Mouse (Mus musculus): ENCODE results near the gene Tmem259.
A peak's percentile ranks its signal among the peaks of the same experiment; 100 is the strongest.

Tmem259 gene

DNA sequence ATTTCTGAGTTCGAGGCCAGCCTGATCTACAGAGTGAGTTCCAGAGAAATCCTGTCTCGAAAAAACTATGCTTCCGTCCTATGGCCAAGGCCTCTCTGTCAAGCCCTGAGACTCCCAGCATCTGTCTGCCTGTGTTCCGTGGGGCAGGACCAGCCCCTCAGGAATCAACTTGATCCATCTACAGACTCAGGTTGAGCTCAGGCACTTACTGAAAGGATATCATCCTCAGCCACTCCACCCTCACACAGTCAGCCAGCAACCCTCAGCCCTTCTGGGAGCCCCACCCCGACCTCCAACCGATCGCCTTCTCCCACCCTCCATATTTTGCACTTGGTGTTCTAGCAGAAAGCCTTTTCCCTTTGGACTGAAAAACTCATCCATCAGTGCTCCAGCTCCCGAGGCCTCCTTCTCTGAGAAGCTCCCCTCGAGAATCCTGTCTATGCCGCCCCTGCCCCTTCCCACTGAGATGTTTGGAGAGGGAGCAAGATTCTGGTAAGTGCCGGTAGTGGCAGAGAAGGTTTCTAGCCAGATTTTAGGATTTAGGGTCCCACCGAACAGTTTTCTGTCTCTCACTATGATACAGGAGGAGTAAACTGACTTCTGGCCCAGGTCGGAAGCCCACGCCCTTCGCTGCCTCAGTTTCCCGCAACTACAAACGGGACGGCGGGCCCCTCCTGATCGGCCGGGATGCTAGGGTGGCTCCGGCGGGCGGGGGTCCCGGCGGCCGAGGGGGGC, 3.8 kb upstream of the Tmem259 start:
- DNase-seq (ENCODE audit: extremely low spot score, low spot score) = peak; percentile 44

- DNase-seq (ENCODE audit: extremely low spot score, low spot score) = peak; percentile 89
Measured at GRCm38 (mm10) chr10:79986963-79987362, 2.8 kb upstream of the Tmem259 start.

- DNase-seq (ENCODE audit: extremely low spot score, low spot score) = no peak
Measured at GRCm38 (mm10) chr10:79986232-79986878, 2.2 kb upstream of the Tmem259 start.

- DNase-seq (ENCODE audit: extremely low spot score, low spot score) = peak; percentile 65
Measured at GRCm38 (mm10) chr10:79985334-79986231, 1.5 kb upstream of the Tmem259 start.

- peak; percentile 92 for DNase-seq (ENCODE audit: extremely low spot score, low spot score)
Measured at GRCm38 (mm10) chr10:79984871-79985270, 741 bp upstream of the Tmem259 start.

DNA sequence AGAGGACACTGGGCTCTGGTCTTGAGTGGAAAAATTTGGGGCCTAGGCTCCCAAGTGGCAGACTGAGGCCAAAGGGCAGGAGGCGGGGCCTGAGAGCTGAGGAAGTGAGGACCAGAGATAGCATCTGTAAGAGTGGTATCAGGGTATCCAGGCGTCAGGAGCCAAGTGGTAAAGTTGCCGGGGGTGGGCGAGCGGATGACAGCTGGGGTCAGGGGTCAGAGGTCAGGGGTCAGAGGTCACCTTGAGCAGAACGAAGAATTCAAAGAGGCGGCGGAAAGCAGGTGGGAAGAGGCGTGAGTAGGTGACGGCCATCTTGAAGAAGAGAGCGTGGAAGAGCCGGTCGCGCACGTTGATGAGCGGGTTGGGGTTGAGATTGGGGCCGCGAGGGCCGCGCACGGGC, 460 bp downstream of the Tmem259 start:
- DNase-seq (ENCODE audit: extremely low spot score, low spot score) = peak; percentile 68

DNA sequence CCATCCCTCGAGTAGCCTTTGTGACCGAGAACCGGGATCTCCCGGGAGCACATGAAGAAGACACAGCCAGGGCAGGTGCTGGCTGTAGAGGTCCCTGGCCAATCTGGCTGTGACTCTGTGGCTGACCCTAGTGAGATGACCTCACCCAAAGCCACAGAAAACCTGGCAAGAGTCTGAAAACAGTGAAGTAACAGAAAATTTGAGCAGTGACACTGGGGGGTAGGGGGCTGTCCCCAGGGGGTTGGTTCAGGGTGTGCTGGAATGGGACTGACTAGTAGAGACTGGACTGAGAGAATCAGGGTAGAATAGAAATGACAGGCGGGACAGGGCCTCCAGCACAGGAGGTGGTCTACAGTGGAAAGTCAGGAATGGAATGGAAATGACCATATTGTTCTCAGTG, 925 bp downstream of the Tmem259 start:
- no peak for DNase-seq (ENCODE audit: extremely low spot score, low spot score)

GRCm38 (mm10) chr10:79979401-79980155, 4.6 kb downstream of the Tmem259 start:
- no peak for DNase-seq (ENCODE audit: extremely low spot score, low spot score)

- no peak for DNase-seq (ENCODE audit: extremely low spot score, low spot score)
Measured at GRCm38 (mm10) chr10:79978061-79978460, 6.1 kb downstream of the Tmem259 start.

DNA sequence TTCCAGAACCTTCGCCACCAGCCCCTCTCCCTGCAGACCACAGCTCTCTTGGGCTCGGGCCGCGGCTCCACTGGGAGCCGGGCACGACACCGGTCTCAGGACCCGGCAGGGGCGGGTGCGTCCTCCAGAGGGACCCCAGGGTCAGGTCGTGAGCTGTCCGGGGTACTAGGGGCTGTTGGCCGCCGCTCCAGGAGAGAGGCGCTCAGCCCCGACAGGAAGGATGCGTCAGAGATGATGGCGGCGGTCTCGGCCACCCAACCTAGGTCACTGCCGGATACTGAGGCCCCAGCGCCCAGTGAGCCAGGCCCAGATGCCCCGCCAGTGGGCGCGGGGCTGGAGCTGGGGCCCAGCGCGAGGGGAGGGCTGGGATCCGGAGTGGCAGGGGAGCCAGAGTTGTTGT, 6.8 kb downstream of the Tmem259 start:
- DNase-seq (ENCODE audit: extremely low spot score, low spot score) = no peak

DNA sequence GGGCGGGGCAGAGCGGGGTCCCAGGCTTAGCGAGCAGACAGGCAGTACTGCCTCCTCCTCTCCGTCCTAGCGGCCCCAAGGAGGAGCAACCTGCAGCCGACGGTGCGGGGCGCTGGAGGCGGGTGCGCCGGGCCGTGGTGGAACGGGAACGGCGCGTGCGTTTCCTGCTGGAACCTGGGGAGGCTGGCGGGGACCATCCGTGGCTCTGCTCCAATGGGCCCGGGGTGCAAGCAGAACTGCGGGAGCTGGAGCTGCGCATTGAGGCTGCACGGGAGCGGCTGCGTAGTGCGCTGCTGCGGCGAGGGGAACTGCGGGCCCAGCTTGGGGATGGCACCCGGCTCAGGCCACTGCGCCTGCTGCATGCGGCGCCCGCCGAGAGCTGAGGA, 7.4 kb downstream of the Tmem259 start:
- no peak for DNase-seq (ENCODE audit: extremely low spot score, low spot score)

DNA sequence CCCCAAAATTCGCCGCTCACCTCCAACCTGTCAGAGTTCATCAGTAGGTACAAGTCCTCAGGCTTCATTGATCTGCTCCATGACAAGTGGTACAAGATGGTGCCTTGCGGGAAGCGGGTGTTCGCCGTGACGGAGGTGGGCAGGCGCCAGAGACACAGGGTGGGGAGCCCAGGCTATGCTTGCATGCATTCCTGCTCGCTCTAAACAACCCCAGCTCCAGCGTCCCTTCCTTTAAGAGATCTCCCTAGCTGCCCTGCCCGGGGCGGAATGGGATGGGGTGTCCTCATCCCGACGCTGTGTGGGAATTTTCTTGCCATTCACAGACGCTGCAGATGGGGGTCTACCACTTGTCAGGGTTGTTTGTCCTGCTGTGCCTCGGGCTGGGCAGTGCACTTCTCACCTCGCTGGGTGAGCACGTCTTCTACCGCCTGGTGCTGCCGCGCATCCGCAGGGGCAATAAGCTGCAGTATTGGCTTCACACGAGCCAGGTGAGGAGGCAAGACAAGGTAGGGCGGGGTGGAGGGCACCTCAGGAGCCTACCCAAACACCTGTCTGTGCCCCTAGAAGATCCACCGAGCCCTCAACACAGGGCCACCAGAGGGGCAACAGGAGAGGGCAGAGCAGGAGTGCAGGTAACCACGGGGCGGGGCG, 7.9 kb downstream of the Tmem259 start:
- DNase-seq (ENCODE audit: extremely low spot score, low spot score) = no peak

DNA sequence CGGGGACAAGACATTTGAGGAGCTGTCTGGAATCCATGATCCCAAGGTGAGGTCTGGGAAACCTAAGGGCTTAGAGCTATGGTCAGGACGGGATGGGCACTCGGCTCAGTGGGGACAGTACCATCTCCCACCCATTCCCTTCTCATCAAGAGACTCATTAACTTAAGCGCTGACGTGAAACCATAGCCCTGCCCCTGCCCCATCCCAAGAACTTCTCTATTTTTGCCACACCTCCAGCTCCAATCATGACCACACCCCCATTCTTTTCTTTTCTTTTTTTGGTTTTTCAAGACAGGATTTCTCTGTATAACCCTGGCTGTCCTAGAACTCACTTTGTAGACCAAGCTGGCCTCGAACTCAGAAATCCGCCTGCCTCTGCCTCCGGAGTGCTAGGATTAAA, 9.5 kb downstream of the Tmem259 start:
- no peak for DNase-seq (ENCODE audit: extremely low spot score, low spot score)

DNA sequence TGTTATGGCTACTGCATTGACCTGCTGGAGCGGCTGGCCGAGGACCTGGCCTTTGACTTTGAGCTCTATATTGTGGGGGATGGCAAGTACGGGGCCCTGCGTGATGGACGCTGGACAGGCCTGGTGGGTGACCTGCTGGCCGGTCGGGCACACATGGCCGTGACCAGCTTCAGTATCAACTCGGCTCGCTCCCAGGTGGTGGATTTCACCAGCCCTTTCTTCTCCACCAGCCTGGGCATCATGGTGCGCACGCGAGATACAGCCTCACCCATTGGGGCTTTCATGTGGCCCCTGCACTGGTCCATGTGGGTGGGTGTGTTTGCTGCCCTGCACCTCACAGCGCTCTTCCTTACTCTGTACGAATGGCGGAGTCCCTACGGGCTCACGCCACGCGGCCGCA, 10.0 kb downstream of the Tmem259 start:
- DNase-seq (ENCODE audit: extremely low spot score, low spot score) = no peak

DNA sequence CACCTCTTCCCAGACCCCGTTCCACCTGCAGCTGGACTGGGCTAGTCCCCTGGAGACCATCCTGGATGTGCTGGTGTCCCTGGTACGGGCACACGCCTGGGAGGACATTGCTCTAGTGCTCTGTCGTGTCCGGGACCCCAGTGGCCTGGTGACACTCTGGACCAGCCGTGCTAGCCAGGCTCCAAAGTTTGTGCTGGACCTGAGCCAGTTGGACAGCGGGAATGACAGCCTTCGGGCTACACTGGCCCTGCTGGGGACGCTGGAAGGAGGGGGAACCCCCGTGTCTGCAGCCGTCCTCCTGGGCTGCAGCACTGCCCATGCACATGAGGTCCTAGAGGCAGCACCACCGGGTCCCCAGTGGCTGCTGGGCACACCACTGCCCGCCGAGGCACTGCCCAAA, 11.3 kb downstream of the Tmem259 start:
- no peak for DNase-seq (ENCODE audit: extremely low spot score, low spot score)

- no peak for DNase-seq (ENCODE audit: extremely low spot score, low spot score)
Measured at GRCm38 (mm10) chr10:79971183-79971497, 13.0 kb downstream of the Tmem259 start.

- DNase-seq (ENCODE audit: extremely low spot score, low spot score) = no peak
Measured at GRCm38 (mm10) chr10:79970415-79971182, 13.5 kb downstream of the Tmem259 start, which contains the start of gene Grin3b. Grin3b (plus strand) TSS chr10:79970715.

- no peak for DNase-seq (ENCODE audit: extremely low spot score, low spot score)
Measured at GRCm38 (mm10) chr10:79969124-79969568, 15.0 kb downstream of the Tmem259 start.

- no peak for DNase-seq (ENCODE audit: extremely low spot score, low spot score)
Measured at GRCm38 (mm10) chr10:79968181-79968580, 15.9 kb downstream of the Tmem259 start.

GRCm38 (mm10) chr10:79966886-79967400, 17.2 kb downstream of the Tmem259 start:
- no peak for DNase-seq (ENCODE audit: extremely low spot score, low spot score)

Data from neural tube, embryonic 10.5 days (tissue).